Comparison of ENCODE assay signal across 24 mouse cellular contexts in genomic region chr3:104743864-104744263, GRCm38 (mm10). TPM values are rescaled to one million over a fixed set of nuclear protein-coding genes. Genes with fewer than 3 reads are reported as not detected.
"Had no signal": no experiment of that assay in that cellular context is flagged by ENCODE, and none has a peak within 500 bp of the region (broad histone marks: within the 10 kb centered on the region; RNA-seq: fewer than 3 reads in every experiment).

No protein-coding gene starts in this region.

- H3K9me3 ChIP-seq: kidney, embryonic 15.5 days; limb, embryonic 10.5 days; limb, embryonic 13.5 days; liver, embryonic 12.5 days; liver, embryonic 15.5 days; lung, embryonic 15.5 days; midbrain, embryonic 12.5 days; midbrain, embryonic 15.5 days; neural tube, embryonic 13.5 days; stomach, embryonic 15.5 days had no signal

- H3K27me3 ChIP-seq: kidney, embryonic 15.5 days; limb, embryonic 13.5 days; liver, embryonic 15.5 days; lung, embryonic 15.5 days; midbrain, embryonic 12.5 days; midbrain, embryonic 15.5 days; neural tube, embryonic 13.5 days; stomach, embryonic 15.5 days had no signal

- DNase-seq: kidney, adult 18-20 months; kidney, postnatal 10 days; kidney, postnatal 4 days; liver; lung, adult 18-20 months; lung, postnatal 10 days; lung, postnatal 36 days; retina, postnatal 1 day; right cerebral cortex, postnatal 25 days; spleen, adult 18-20 months; thymus, postnatal 25 days had no signal

- H3K4me1 ChIP-seq: kidney, embryonic 15.5 days; limb, embryonic 13.5 days; liver, embryonic 12.5 days; liver, embryonic 15.5 days; lung, embryonic 15.5 days; midbrain, embryonic 12.5 days; midbrain, embryonic 15.5 days; neural tube, embryonic 13.5 days; stomach, embryonic 15.5 days had no signal

- H3K36me3 ChIP-seq: kidney, embryonic 15.5 days; limb, embryonic 10.5 days; limb, embryonic 13.5 days; liver, embryonic 12.5 days; liver, embryonic 15.5 days; lung, embryonic 15.5 days; midbrain, embryonic 12.5 days; midbrain, embryonic 15.5 days; neural tube, embryonic 13.5 days; stomach, embryonic 15.5 days had no signal

- H3K4me3 ChIP-seq: kidney, embryonic 15.5 days; limb, embryonic 10.5 days; limb, embryonic 13.5 days; liver, embryonic 12.5 days; liver, embryonic 15.5 days; lung, embryonic 15.5 days; midbrain, embryonic 12.5 days; midbrain, embryonic 15.5 days; neural tube, embryonic 13.5 days; stomach, embryonic 15.5 days had no signal

- H3K27ac ChIP-seq: kidney, embryonic 15.5 days; limb, embryonic 10.5 days; limb, embryonic 13.5 days; liver, embryonic 12.5 days; liver, embryonic 15.5 days; lung, embryonic 15.5 days; midbrain, embryonic 12.5 days; midbrain, embryonic 15.5 days; neural tube, embryonic 13.5 days; stomach, embryonic 15.5 days had no signal

- H3K9ac ChIP-seq: kidney, embryonic 15.5 days; limb, embryonic 13.5 days; liver, embryonic 12.5 days; liver, embryonic 15.5 days; lung, embryonic 15.5 days; midbrain, embryonic 12.5 days; midbrain, embryonic 15.5 days; neural tube, embryonic 13.5 days; stomach, embryonic 15.5 days had no signal

- ATAC-seq: liver, embryonic 12.5 days; midbrain, embryonic 15.5 days had no signal

- H3K4me2 ChIP-seq: kidney, embryonic 15.5 days; limb, embryonic 13.5 days; liver, embryonic 12.5 days; liver, embryonic 15.5 days; lung, embryonic 15.5 days; midbrain, embryonic 12.5 days; midbrain, embryonic 15.5 days; neural tube, embryonic 13.5 days; stomach, embryonic 15.5 days had no signal

RNA-seq across cellular contexts. Expression of gene Ppm1j, which starts 37.0 kb away (rescaled TPM):
- total RNA-seq: neutrophil, adult 5-6 weeks had no signal

RNA-seq across cellular contexts. Expression of gene Fam19a3, which starts 37.8 kb away (rescaled TPM):
- total RNA-seq: layer of hippocampus, adult 18-20 months; neutrophil, adult 5-6 weeks had no signal
- polyA plus RNA-seq: liver, embryonic 12.5 days; liver, embryonic 15.5 days; midbrain, embryonic 12.5 days; neural tube, embryonic 13.5 days; thymus, postnatal 0 days had no signal
